Mouse (Mus musculus) spleen, adult 2 months (tissue): Measurements from ENCODE around the gene Il34. TPM values are rescaled to one million over a fixed set of nuclear protein-coding genes. Genes with fewer than 3 reads are reported as not detected.

Experiments
- DNase-seq, 2 experiments: peaks; one replicate each; pipeline versions ENCODE4 v3.0.0 to v3.0.0-alpha.2; 2012 to 2021; ENCODE audit warnings: low spot score in 2 of 2, low read depth in 1 of 2
- H3K27ac ChIP-seq: fragments of 200-500 bp; 2 replicates; pipeline ENCODE4 v1.5.1; 2012; ENCODE audit warnings: low read length, inconsistent platforms; ENCODE audit not compliant: insufficient read depth
- H3K27me3 ChIP-seq: fragments of 200-500 bp; 2 replicates; pipeline ENCODE4 v1.6.1; 2012; ENCODE audit warnings: mild to moderate bottlenecking, moderate library complexity, low read length, inconsistent platforms; ENCODE audit not compliant: control insufficient read depth, insufficient read depth
- H3K36me3 ChIP-seq: fragments of 200-500 bp; 2 replicates; pipeline ENCODE4 v1.6.1; 2012; ENCODE audit warnings: mild to moderate bottlenecking, low read length, inconsistent platforms; ENCODE audit not compliant: control insufficient read depth, insufficient read depth
- H3K4me1 ChIP-seq: fragments of 200-500 bp; 2 replicates; pipeline ENCODE4 v1.6.1; 2011; ENCODE audit warnings: inconsistent platforms; ENCODE audit not compliant: control insufficient read depth, insufficient read depth, insufficient read length
- H3K4me3 ChIP-seq: fragments of 200-500 bp; 2 replicates; pipeline ENCODE4 v1.5.1; 2011; ENCODE audit warnings: mild to moderate bottlenecking, inconsistent platforms; ENCODE audit not compliant: insufficient read depth, insufficient read length; ENCODE audit errors: extremely low read depth
- CTCF ChIP-seq: fragments of 200-500 bp; IDR thresholded peaks from 2 replicates; pipeline ENCODE4 v1.5.1; 2011; ENCODE audit warnings: mild to moderate bottlenecking, inconsistent platforms; ENCODE audit not compliant: insufficient read depth, insufficient read length, insufficient replicate concordance; ENCODE audit errors: extremely low read depth
- POLR2A ChIP-seq: fragments of 200-500 bp; IDR thresholded peaks from 2 replicates; pipeline ENCODE4 v1.6.1; 2011; ENCODE audit warnings: low read depth, low read length, inconsistent platforms
- WGBS: fragments of 180-500 bp; shearing (Covaris S2); methylation state at CpG from one replicate; pipeline ENCODE4 v1.1.7; 2018; 5-methylcytosine and 5-hydroxymethylcytosine counted together
- polyA plus RNA-seq: library from polyadenylated mRNA; depleted of rRNA; stranded (reverse); fragments of >200 nt; gene quantifications from 2 replicates; pipeline ENCODE4 v1.2.3, GENCODE M21; 2012

Il34 gene
- polyA plus RNA-seq, 1 experiment = 36.0 TPM

- WGBS = 93% methylated on average over 2 of the region's 2 CpGs
Measured at GRCm38 (mm10) chr8:110820257-110820656, 14.5 kb upstream of the Il34 start.

GRCm38 (mm10) chr8:110818593-110818992 is 12.9 kb upstream of the Il34 start:
- Histone ChIP-seq H3K4me3 (no peak overlapping the region), H3K27ac (no peak overlapping the region), H3K36me3 (peaks cover 73% of the 10 kb centered on the region), H3K27me3 (no peaks in the 10 kb centered on the region), H3K4me1 (no peaks in the 10 kb centered on the region)
- TF ChIP-seq POLR2A (no peak), CTCF (no peak)
- 85% methylated on average over 3 of the region's 3 CpGs for WGBS
- DNase-seq = no peak

More at GRCm38 (mm10) chr8:110820257-110820656, 14.5 kb upstream of the Il34 start:
- H3K4me3 ChIP-seq = no peak overlapping the region
- peaks cover 71% of the 10 kb centered on the region for H3K36me3 ChIP-seq
- H3K4me1 ChIP-seq = no peaks in the 10 kb centered on the region
- TF ChIP-seq POLR2A = no peak
- no peak for TF ChIP-seq CTCF
- H3K27me3 ChIP-seq = no peaks in the 10 kb centered on the region
- DNase-seq = no peak
- no peak overlapping the region for H3K27ac ChIP-seq

GRCm38 (mm10) chr8:110816990-110817389 is 11.3 kb upstream of the Il34 start:
- Histone ChIP-seq H3K36me3 (peaks cover 77% of the 10 kb centered on the region), H3K4me3 (no peak overlapping the region), H3K27me3 (no peaks in the 10 kb centered on the region), H3K4me1 (no peaks in the 10 kb centered on the region), H3K27ac (no peak overlapping the region)
- TF ChIP-seq CTCF (no peak), POLR2A (no peak)
- DNase-seq = no peak
- WGBS = 89% methylated on average over 1 of the region's 1 CpGs

GRCm38 (mm10) chr8:110815308-110815707 is 9.6 kb upstream of the Il34 start:
- Histone ChIP-seq H3K27me3 (no peaks in the 10 kb centered on the region), H3K27ac (no peak overlapping the region), H3K36me3 (peaks cover 82% of the 10 kb centered on the region), H3K4me3 (no peak overlapping the region), H3K4me1 (no peaks in the 10 kb centered on the region)
- DNase-seq = no peak
- 85% methylated on average over 3 of the region's 3 CpGs for WGBS
- no peak for TF ChIP-seq POLR2A
- TF ChIP-seq CTCF = no peak

- 79% methylated on average over 7 of the region's 7 CpGs for WGBS
- DNase-seq = no peak
- Histone ChIP-seq H3K36me3 (peaks cover 75% of the 10 kb centered on the region), H3K27ac (no peak overlapping the region), H3K27me3 (no peaks in the 10 kb centered on the region), H3K4me3 (no peak overlapping the region), H3K4me1 (no peaks in the 10 kb centered on the region)
- TF ChIP-seq POLR2A = no peak
- TF ChIP-seq CTCF = no peak
Measured at GRCm38 (mm10) chr8:110813081-110813812, 7.5 kb upstream of the Il34 start.

- no peak for TF ChIP-seq POLR2A
- no peak for TF ChIP-seq CTCF
- H3K4me3 ChIP-seq = no peak overlapping the region
- no peak overlapping the region for H3K27ac ChIP-seq
- H3K27me3 ChIP-seq = no peaks in the 10 kb centered on the region
- no peaks in the 10 kb centered on the region for H3K4me1 ChIP-seq
- H3K36me3 ChIP-seq = peaks cover 67% of the 10 kb centered on the region
- DNase-seq = no peak
- WGBS = 88% methylated on average over 7 of the region's 7 CpGs
Measured at GRCm38 (mm10) chr8:110812349-110813080, 6.8 kb upstream of the Il34 start.

- H3K36me3 ChIP-seq = peaks cover 60% of the 10 kb centered on the region
- no peak overlapping the region for H3K4me3 ChIP-seq
- TF ChIP-seq POLR2A (no peak), CTCF (no peak)
- no peak overlapping the region for H3K27ac ChIP-seq
- H3K27me3 ChIP-seq = no peaks in the 10 kb centered on the region
- no peak for DNase-seq
- 93% methylated on average over 7 of the region's 7 CpGs for WGBS
- no peaks in the 10 kb centered on the region for H3K4me1 ChIP-seq
Measured at GRCm38 (mm10) chr8:110811793-110812192, 6.1 kb upstream of the Il34 start.
